Comparison of ENCODE assay signal across 9 mouse cellular contexts in the genomic region with DNA sequence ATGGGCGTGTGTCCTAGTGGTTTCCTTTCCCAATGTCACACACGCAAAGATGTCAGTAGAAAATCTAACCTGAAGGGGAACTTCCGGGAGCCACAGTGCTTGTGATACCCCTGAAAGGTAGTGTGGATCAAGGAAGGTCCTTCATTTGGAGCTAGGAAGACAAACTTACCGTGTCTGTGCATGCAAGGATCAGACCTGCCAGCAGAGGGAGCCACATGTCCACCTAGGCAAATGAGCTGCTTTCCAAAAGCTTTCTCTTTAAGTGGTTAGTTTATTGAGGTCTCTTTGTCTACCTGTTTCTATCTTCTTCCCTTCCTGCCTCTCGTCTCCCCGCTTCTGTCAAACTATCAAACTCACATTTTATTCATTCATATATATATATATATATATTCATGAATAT. TPM values are rescaled to one million over a fixed set of nuclear protein-coding genes. Genes with fewer than 3 reads are reported as not detected.
A peak's percentile ranks its signal among the peaks of the same experiment; 100 is the strongest.
DNase-seq lines count a peak whose midpoint lies in the region; ATAC-seq and TF ChIP-seq lines count a peak whose summit lies in the region.
"Had no signal": no experiment of that assay in that cellular context is flagged by ENCODE, and none has a peak within 500 bp of the region (broad histone marks: within the 10 kb centered on the region; RNA-seq: fewer than 3 reads in every experiment).

No protein-coding gene starts in this region.

- no peaks in the 10 kb centered on the region for H3K36me3 ChIP-seq in kidney, postnatal 0 days (ENCODE audit: insufficient read depth, low read length)
- no peaks in the 10 kb centered on the region for H3K36me3 ChIP-seq in liver, embryonic 11.5 days (ENCODE audit: control insufficient read depth, insufficient read depth, low read length)

- no peak overlapping the region for H3K4me2 ChIP-seq in kidney, postnatal 0 days (ENCODE audit: low read length)
- no peak overlapping the region for H3K4me2 ChIP-seq in liver, embryonic 11.5 days
- H3K4me2 ChIP-seq: limb, embryonic 13.5 days had no signal

- peak; percentile 97 for DNase-seq in 3T3-L1 (ENCODE audit: low read depth, low spot score)
- DNase-seq in ES-CJ7 (ENCODE audit: low read depth, low spot score) = peak; percentile 86
- DNase-seq in c-Kit-positive CD71-positive TER-119-positive erythroid progenitor cells, embryonic 14.5 days (ENCODE audit: low spot score) = peak; percentile 91
- DNase-seq in frontal cortex, postnatal 14 days (ENCODE audit: low spot score in 2 of 2) = peak; percentile 54 to 84
- peak; percentile 93 for DNase-seq in kidney, postnatal 0 days (ENCODE audit: low spot score)
- peak; percentile 79 for DNase-seq in liver, embryonic 11.5 days (ENCODE audit: low spot score)
- DNase-seq in retina, embryonic 14.5 days (ENCODE audit: low spot score) = peak; percentile 89
- DNase-seq in thymus, postnatal 36 days = peak; percentile 72 to 76

- H3K4me3 ChIP-seq in kidney, postnatal 0 days (replicated peaks; ENCODE audit: low read depth, low read length) = no peak overlapping the region
- no peak overlapping the region for H3K4me3 ChIP-seq in liver, embryonic 11.5 days (ENCODE audit: low read depth, low read length)
- H3K4me3 ChIP-seq: limb, embryonic 13.5 days had no signal

- WGBS in kidney, postnatal 0 days = 21% methylated on average over 6 of the region's 6 CpGs
- 19% methylated on average over 6 of the region's 6 CpGs for WGBS in liver, embryonic 11.5 days

- H3K27me3 ChIP-seq in kidney, postnatal 0 days (ENCODE audit: insufficient read depth, low read length) = no peaks in the 10 kb centered on the region
- no peaks in the 10 kb centered on the region for H3K27me3 ChIP-seq in liver, embryonic 11.5 days (replicated peaks; ENCODE audit: control insufficient read depth, insufficient read depth, low read length)
- H3K27me3 ChIP-seq: limb, embryonic 13.5 days had no signal

- H3K9ac ChIP-seq in kidney, postnatal 0 days (ENCODE audit: low read depth, low read length) = no peak overlapping the region
- H3K9ac ChIP-seq in liver, embryonic 11.5 days (ENCODE audit: low read depth, low read length) = 0 out of 2 replicates have a peak overlapping the region, but pooled peaks have one; percentile 4
- H3K9ac ChIP-seq: limb, embryonic 13.5 days had no signal

- no peak for ATAC-seq in kidney, postnatal 0 days (replicated peaks; ENCODE audit: low FRiP score, low read depth)
- ATAC-seq in liver, embryonic 11.5 days (replicated peaks; ENCODE audit: low FRiP score) = peak; percentile 52

- H3K9me3 ChIP-seq in kidney, postnatal 0 days (replicated peaks; ENCODE audit: low read length) = no peaks in the 10 kb centered on the region
- no peaks in the 10 kb centered on the region for H3K9me3 ChIP-seq in liver, embryonic 11.5 days (ENCODE audit: control insufficient read depth, low read length)
- H3K9me3 ChIP-seq: limb, embryonic 13.5 days had no signal

- no peak overlapping the region for H3K27ac ChIP-seq in kidney, postnatal 0 days
- H3K27ac ChIP-seq in liver, embryonic 11.5 days (ENCODE audit: low read depth, low read length) = peak overlapping the region; percentile 60
- H3K27ac ChIP-seq: limb, embryonic 13.5 days had no signal

- H3K4me1 ChIP-seq in kidney, postnatal 0 days (replicated peaks; ENCODE audit: insufficient read depth, low read length) = no peaks in the 10 kb centered on the region
- H3K4me1 ChIP-seq in liver, embryonic 11.5 days (replicated peaks; ENCODE audit: control insufficient read depth, insufficient read depth, low read length) = peaks cover 7% of the 10 kb centered on the region

- peak; percentile 99 for TF ChIP-seq CTCF in kidney, postnatal 0 days (IDR thresholded peaks at IDR 0.05; ENCODE audit: low read depth)

RNA-seq across cellular contexts. Expression of a gene that starts 40.0 kb away (rescaled TPM):
- 453 and 458 TPM in 2 replicates for polyA plus RNA-seq in kidney, postnatal 0 days (2015; fragmentation: Nextera tagmentation; extraction: Ambion mirVana)
- polyA plus RNA-seq in liver, embryonic 11.5 days (2014; fragmentation: Nextera tagmentation; extraction: Ambion mirVana) = 352 and 370 TPM in 2 replicates

RNA-seq across cellular contexts. Expression of a gene that starts 54.4 kb away (rescaled TPM):
- polyA plus RNA-seq in kidney, postnatal 0 days (2015; fragmentation: Nextera tagmentation; extraction: Ambion mirVana) = 74.3 and 76.7 TPM in 2 replicates
- polyA plus RNA-seq in liver, embryonic 11.5 days (2014; fragmentation: Nextera tagmentation; extraction: Ambion mirVana) = 62.8 and 64.5 TPM in 2 replicates
